Mouse (Mus musculus): ENCODE results near the gene Hoxa13.

The Hoxa13 gene

DNA sequence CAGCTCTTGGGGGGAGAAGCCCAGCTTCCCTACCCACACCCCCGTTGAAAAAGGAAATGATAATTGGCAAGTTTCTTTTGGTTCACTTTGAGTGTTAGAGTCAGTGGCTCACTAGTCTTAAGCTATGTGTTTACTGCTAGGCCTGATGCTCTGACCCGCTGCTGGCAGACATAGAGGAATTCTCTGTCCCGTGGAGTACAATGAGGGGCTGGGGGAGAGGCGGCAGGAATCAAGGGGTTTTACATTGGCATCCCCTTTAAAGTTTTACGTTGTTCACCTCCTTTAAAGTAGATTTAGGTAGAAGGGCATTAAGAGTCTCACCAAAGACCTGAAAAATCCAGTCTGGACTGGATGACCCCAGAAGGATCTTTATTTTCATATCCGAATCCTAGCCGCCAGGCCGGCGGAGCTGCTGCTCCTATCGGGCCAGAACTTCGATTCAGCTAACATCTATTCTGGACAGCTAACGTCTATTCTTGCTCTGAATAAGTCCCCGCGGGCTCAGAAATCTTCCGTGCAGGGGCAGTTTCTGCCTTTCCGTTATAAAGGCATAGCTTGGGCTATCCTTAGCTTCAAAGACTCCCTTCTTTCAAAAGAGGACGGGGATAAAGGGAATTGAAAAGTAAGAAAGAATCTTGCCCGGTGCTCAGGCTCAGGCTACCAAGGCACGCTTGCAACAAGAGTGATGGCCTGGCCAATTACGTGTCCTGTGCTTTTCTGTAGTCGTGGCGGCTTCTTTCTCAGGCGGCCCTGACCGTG lies 8.5 kb downstream of the Hoxa13 start:
- DNase-seq (ENCODE audit: inconsistent ontology term), result no peak

DNA sequence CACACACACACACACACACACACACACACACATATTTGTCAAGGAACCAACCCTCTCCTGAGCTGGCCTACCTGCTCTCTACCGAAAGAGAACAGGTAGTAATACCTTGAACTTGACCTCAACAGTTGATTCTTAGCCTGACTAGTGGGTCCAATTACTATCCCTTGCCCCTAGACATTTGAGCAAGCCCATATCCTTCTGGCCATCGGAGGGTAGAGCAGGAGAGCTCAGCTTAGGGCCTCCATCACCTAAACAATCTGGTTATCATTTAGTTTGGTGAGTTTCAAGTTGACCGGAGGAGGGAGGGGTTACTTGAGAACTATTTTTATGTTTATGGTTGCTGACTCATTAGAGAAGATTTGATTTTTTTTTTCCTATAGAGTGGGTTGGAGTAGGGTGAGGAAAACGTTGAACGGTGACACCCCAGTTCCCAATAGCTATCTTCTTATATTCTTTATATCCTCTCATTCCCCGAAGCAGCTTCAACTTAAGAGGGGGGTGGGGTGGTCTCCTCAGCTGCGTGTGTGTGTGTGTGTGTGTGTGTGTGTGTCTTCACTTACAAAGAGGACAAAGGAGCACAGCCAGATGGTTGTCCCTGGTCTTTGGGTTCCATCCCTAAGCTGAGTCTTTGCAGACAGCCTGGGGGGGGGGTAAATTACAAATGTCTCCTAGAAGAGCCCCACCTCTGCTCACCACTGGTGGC lies 9.4 kb downstream of the Hoxa13 start:
- no peak for DNase-seq (ENCODE audit: inconsistent ontology term)

DNA sequence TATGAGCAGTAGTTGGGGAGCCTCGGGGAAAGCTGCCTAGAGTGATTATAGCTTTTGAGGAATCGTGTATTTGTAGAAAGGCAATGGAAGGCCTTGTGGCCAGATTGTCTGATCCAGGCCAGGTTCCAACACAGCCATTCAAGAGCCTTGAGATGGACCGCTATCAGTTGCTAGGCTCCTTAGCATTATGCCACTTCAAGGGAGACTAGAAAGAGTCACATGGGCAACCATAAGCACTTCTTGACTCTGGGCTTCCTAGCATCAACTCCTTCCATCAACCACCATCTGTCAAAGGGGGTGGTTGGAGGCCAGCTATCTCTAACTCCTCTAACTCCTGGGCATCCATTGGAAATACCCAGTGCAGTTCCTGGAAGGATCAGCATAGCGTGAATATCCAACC lies 10.9 kb downstream of the Hoxa13 start:
- DNase-seq (ENCODE audit: inconsistent ontology term), result no peak

DNA sequence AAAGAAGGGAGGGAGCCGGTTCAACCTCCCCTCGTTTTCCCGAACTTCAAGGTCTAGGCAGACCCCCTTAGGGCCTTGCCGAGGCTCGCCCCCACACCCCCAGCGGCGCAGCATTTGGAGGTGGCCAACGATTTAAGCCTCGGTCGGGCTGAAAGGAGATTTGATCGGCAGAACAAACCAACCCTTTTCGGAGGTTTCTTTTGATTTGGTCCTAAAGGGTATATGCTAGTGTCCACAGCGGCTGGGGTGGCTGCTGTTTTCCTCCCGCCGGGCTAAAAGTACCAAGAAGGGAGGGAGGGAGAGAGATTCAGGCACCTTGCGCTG lies 11.3 kb downstream of the Hoxa13 start:
- no peak for DNase-seq (ENCODE audit: inconsistent ontology term)

DNA sequence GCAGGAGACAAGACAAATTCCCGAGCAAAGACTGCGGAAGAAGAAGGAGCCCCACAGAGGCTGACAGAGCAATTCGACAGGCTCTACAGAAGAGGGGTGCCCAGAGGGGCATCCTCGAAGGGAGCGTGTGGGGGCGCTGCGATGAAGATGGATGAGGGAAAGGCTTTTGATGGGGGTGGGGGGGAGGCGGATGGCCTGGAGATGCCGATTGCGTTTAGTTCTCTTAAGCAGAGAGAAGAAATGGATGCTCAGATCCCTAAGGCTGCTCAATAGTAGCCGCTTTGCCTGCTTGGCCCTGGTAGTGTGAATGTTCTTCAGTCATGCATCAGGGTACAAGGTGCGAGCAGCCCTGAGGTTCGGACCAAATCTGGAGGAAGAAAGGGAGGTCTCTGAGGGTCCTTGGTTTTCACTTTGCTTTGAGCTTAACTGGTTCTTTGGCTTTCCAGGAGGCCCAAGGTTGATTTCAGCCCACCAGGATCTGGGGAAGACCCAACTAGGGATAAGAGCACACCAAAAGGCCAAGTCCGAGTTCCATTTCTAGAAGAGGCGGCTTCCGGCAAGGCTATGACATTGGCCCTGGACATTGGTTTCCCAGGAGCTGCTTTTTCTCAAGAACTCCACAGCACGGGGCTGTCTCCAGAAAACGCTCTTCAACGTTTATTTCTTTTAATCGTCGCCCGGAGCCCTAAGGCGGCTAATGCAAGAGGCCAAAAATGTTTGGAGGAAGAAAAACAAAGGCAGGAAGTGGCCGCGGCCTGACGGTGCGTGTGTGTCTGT lies 11.9 kb downstream of the Hoxa13 start:
- DNase-seq (ENCODE audit: inconsistent ontology term), result no peak

DNA sequence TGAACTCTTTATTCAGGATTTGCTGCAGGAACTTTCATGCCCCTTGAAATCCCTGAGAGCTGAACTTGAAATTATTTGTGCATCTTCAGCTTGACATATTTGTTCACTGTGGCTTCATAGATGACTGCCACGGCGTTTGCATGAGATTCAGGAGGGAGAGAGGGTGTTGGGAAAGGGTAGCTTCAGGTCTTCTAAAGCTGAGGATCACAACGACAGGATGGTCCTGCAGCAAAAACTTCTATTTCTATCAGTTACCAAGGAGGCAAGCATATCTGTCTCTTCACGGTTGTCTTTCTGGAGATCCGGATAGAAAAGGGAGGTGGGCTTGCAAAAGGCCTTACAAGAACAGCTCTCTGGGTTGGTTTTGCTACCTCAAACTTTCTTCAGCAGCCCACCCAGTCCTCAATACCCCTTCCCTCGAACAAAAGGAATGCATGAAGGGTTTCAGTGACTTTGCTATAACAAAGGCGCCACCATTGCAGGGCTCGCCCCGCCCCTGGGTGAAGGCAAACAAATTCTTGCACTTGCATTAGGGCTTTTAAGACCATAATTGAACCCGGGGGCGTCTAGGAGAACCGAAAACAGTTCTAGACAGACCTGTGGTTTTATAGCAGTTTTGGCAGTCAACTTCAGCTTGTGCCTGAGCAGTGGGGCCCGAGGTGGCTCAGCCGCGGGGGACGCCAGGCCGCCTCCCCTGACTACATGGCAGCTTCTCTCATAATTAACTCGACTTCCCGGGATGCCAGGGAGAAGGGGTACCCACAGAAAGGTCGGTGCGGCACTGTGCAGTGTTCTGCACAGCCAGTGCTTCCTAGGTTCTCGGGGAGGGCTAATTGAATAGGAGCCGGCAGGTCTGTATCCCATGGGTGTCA lies 12.7 kb downstream of the Hoxa13 start:
- no peak for DNase-seq (ENCODE audit: inconsistent ontology term)

DNA sequence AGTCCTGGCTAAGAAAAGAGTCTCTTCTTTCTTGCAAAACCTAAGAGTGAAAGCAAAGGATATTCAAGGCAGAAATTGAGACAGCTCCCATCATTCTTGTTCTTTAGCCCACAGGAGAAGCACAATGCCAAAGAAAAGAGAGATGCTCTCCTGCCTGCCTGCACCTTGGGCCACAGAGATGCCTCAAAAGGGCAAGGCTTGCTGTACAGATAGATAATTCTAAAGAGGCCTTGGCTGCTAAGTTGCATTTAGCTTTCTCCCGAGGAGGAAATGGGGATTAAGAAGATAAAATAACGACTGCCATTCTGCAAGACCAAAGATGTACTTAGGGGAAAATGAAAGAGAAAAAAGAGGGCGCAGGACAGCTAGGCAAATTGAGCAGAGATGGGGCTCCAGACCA lies 13.8 kb downstream of the Hoxa13 start:
- DNase-seq (ENCODE audit: inconsistent ontology term), result no peak

DNA sequence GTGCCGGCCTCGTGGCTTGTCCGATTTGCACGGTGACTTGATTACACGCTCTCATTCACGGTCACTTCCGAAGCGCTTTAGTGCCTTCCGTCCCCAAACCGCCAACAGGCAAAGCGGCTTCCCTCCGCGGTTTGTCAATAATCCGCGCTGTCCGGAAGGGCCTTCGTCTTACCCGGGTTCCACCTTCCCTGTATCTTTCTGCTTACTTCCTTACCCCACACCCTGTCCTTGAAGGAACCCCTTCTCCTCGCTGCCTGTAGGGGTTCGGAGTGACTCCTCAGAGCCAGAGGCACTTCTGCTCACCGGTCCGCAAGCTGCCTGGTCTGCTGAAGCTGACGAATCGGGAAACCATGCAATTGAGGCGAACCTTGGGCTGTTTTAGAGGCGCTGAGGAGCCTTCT lies 14.3 kb downstream of the Hoxa13 start:
- DNase-seq (ENCODE audit: inconsistent ontology term), result no peak

DNA sequence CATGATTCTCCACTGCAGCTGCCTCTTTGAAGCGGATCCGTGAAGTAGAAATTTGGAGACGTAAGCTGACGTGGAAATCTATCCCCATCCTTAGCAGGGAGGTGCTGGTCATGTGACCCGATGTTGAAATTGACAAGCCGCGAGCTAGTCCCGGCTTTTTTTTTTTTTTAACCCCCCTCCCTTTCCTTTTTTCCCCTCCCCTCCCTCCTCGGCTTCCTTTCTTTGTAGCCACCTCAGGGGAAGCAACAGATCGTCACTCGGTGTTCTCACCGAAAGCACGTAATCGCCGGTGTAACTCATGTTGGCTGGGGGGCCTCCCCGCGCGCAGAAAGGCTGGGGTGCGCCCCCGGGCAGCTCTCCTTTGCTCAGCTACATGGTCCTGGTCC lies 14.9 kb downstream of the Hoxa13 start, which contains the start of gene Hoxa11:
Hoxa11 (minus strand) TSS at position 54 of the 386 bp plus-strand sequence.
- DNase-seq (ENCODE audit: inconsistent ontology term), result no peak

DNA sequence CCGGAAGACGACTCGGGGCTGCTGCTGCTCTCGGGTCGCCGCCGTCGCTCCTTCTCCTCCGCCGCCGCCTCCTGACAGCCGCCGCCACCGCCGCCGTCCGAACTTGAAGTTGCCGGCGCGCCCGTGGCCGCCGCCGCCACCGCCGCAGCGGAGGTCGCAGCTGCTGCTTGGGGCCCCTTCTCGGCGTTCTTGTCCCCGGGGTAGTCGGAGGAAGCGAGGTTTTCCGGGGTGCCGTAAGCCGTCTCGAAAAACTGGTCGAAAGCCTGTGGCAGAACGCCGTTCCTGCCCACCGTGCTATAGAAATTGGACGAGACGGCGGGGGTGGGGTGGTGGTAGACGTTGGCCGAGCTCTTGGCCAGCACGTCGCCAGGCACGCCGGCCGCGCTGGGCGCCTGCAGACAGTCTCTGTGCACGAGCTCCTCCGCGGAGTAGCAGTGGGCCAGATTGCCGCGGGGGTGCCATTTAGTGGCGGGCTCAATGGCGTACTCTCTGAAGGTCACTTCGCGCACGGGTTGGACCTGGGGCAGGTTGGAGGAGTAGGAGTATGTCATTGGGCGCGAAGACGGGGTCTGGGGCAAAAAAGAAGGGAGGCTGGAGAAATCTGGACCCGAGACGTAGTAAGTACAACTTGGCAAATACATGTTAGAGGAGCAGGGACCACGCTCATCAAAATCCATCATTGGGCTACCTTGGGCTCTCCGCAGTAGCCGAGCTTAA lies 15.5 kb downstream of the Hoxa13 start:
- no peak for DNase-seq (ENCODE audit: inconsistent ontology term)

DNA sequence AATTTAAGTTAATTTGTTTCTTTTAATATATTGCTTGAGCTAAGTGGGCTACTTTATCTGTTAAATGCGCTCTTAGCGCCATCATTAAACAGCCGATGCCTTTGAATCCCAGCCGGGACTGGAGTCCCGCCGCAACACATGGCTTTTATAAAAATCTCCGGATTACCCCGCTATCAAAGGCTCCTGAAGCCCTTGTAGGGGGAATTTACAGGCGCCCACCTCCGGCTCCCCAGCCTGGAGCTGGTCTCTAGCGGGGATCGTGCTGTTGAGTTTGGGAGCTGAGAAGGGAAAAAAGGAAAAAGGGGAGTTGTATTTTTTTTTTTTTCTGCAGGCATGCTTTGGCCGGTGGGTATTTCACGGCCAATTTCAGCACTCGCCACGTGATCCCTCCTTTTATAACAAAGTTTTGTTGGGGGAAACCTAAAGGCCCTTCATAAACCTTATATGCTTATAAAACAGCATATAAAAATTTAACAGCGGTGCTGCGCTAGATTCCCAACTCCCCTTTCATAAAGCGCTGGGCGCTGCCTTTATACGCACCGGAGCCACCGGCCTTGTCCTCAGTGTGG lies 16.1 kb downstream of the Hoxa13 start:
- no peak for DNase-seq (ENCODE audit: inconsistent ontology term)

DNA sequence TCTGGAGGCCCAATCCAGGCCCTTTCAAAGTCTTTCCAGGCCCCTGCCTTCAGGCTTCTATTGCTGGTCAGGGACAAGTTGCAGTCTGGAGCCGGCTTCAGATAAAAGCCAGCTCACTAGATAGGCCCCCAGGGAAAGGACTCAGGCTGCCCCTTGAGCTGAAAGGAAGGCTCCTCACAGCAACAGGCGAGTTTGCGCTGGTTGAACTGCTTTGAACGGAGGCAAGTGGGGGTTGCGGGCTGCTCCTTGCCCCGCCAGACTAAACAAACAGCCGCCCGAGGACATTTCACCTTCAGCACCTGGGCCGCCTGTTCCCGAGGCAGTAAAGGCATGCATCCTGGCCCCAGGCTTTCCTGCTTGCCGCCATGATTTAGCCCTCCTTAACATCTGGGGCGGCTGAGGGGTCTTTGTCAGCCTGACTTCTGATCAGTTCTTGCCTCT lies 17.0 kb downstream of the Hoxa13 start:
- DNase-seq (ENCODE audit: inconsistent ontology term), result no peak

DNA sequence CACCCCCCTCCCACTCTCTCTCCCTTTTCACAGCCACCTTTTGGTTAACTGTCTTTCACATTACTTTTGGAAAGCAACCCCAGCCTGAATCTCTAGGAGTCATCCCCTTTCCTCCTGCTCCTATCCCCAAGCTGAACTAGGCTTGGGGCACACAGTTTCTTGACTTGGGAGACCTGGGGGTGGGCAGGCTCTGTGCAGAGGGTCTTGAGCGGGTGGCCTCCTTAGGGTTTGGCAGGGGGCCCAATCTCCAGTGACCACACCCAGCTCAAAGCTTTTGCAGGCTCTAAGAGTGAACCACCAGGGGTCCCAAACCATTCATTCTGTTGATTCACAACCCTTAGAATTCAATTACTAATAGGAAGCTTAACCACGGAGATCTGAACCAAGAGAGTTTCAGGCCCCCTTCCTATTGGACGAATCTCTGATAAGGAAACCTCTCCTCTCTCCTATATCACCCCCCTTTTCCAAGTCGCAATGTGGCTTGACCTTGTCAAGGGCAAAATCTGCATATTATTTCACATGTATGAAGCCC lies 17.8 kb downstream of the Hoxa13 start:
- DNase-seq (ENCODE audit: inconsistent ontology term), result no peak

DNA sequence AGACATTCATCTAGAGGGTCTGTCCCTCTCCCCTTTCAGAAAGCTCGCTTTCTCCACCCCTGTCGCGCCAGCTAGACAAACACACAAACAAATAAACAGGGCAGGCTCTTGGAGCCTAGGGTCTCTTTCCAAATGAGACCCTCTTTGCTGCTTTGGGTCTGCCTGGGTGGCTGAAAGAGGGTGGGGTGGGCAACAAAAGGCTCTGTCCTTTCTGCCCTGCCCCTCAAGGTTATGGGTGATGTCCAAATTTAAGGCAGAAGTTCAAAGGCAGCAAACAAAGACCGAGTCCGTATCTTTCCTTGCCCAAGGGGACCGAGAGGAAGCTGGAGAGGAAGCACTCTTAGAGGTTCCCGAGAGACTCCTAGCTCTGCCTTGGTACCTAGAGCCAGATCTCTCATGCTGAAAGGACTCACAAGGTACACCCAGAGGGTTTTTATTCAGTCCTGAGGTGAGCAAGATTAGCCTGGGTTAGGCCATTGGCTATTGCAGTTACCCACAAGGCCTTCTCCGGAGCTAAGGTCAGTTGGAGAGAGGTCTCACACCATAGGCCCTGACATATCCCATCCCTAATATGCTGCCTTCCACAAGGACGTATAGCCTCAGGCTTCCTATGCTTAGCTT lies 19.6 kb downstream of the Hoxa13 start:
- DNase-seq (ENCODE audit: inconsistent ontology term), result no peak

DNA sequence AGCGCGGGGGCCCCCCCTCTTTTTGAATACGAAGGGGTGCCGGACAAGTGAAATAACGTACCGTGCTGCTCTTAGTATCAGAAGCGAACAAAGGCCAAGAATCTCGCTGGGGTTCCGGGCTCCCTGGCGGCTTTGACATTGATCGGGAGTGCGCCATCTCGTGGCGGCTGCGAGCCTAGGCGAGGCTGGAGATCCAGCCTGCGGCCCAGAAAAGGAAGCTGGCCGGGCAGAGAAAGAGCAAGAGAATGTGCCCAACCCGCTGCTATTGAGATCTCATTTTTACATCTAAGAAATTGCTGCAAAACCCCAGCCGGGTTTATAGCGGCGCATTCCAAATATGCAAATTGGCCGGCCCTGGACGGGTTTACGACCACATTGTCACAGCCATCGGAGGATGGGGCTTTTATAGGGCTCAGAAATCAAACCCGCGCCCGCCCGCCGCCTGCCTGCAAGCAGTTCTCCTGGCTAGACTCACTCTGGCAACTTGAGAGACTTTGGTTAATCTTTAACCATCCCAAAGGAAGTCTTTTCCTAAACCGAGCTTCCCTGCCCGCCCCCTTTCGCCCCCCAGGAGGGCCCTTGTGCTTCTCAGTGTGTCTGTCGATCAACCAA lies 20.2 kb downstream of the Hoxa13 start, which contains the start of gene Hoxa10:
Hoxa10 (minus strand) TSS at position 466 of the 612 bp plus-strand sequence.
- DNase-seq (ENCODE audit: inconsistent ontology term), result peak; percentile 40

DNA sequence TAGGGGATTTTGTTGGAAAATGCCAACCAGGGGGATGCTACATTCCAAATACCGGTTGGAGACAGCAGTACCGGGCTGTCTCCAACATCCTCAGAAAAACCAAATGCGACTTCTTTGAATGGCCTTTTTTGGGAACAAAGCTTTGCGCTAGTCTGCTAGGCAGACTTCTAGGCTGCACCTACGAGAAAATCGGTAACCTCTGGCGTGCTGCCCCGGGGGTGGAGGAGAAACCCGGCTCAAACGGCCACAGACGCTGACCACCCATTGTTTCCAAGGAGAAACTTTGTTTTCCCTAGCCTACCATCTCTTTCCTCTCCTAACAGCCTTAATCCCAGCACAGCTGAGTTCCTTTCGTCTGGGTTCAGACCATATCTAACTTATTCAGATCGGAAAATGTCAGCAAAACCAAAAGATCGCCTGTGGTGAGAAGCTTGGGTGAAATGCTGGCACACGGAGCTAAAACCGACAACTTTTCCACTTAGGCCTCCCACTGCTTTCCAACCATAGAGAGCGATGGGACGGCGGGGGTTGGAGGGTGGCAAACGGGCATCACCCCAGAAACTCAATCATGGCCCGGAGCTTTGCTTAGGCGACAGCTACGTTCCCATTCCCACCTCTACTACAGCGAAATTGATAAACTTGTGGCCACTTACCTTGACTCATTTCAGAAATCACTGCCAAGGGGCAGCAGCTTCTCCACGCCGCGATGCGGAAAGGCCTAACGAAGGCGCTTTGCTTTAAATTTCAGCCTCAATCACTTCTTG lies 20.9 kb downstream of the Hoxa13 start:
- DNase-seq (ENCODE audit: inconsistent ontology term), result no peak

DNA sequence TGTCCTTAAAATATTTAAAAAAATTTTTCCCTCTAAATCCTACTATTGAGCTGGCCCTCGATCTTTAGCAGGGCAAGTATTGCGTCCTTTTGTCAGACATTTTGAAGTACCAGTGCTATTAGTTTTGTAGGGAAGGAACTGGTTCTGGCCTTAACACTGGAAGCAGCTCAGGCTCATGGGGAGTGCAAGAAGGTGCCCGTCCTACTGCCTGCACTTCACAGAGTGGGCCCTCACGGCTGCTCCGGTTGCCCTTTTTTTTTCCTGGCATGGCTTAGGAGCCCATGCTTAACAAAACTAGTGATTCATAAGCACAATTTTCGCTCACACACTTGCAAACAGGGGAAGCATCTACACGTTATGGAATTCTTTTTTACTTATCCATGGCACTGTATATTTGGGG lies 21.7 kb downstream of the Hoxa13 start:
- no peak for DNase-seq (ENCODE audit: inconsistent ontology term)

DNA sequence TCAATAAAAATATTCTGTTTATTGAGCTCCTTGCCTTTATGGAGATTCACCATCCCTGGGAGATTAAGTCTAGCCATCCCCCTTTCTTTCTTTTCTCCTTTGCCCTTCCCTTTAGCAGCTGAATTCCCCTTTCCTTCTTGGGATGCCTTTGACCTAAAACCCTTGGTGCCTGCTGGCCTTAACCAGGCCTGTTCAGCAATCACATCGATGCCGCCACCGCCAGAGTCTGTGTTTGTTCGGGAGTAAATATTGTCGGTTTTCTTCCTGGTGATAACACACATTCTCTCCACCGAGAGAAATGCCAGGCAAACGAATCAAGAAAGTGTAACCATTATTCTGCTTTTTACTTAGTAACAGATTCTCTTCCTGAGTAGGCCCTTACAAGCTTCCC lies 22.5 kb downstream of the Hoxa13 start:
- DNase-seq (ENCODE audit: inconsistent ontology term), result no peak

Data from Muller cell, postnatal 12 days (primary cell).